Mouse (Mus musculus): ENCODE data around the gene Plscr5.

GRCm38 (mm10) chr9:92221480-92221879 lies 28.7 kb downstream of the Plscr5 start:
- no peak for TF ChIP-seq TAL1 (IDR thresholded peaks at IDR 0.05; ENCODE audit: low read length)
- no peak for TF ChIP-seq GATA1 (IDR thresholded peaks at IDR 0.05; ENCODE audit: low read length)
